Mouse (Mus musculus): ENCODE data around the gene Dnm3.

The Dnm3 gene

GRCm38 (mm10) chr1:162472949-162473348 is 4.9 kb downstream of the Dnm3 start:
- TF ChIP-seq POU5F1 (IDR thresholded peaks at IDR 0.05; ENCODE audit: borderline replicate concordance, low read length) (no peak), NANOG (IDR thresholded peaks at IDR 0.05; ENCODE audit: borderline replicate concordance, low read length) (no peak), CTCF (conservative IDR thresholded peaks at IDR 0.05; ENCODE audit: low read length) (no peak)
- H3K4me3 ChIP-seq (replicated peaks; ENCODE audit: low read length) = no peak overlapping the region
- peaks cover 10% of the 10 kb centered on the region for H3K4me1 ChIP-seq (replicated peaks; ENCODE audit: low read depth, low read length)
- peaks cover 23% of the 10 kb centered on the region for H3K27me3 ChIP-seq (ENCODE audit: insufficient read depth, low read length)
- no peaks in the 10 kb centered on the region for H3K36me3 ChIP-seq (ENCODE audit: insufficient read depth, low read length)
- H3K9me3 ChIP-seq (ENCODE audit: low read length) = no peaks in the 10 kb centered on the region

- H3K27me3 ChIP-seq (ENCODE audit: insufficient read depth, low read length) = peaks cover 7% of the 10 kb centered on the region
These were observed 6.7 kb downstream of the Dnm3 start for GRCm38 (mm10) chr1:162471089-162471488.

GRCm38 (mm10) chr1:162469752-162470280 is 8.0 kb downstream of the Dnm3 start:
- H3K9me3 ChIP-seq (ENCODE audit: low read length) = no peaks in the 10 kb centered on the region
- TF ChIP-seq POU5F1 (IDR thresholded peaks at IDR 0.05; ENCODE audit: borderline replicate concordance, low read length) (no peak), CTCF (conservative IDR thresholded peaks at IDR 0.05; ENCODE audit: low read length) (no peak), NANOG (IDR thresholded peaks at IDR 0.05; ENCODE audit: borderline replicate concordance, low read length) (no peak)
- no peaks in the 10 kb centered on the region for H3K4me1 ChIP-seq (replicated peaks; ENCODE audit: low read depth, low read length)
- peaks cover under 1% of the 10 kb centered on the region; the same call in 1 of the 2 replicates for H3K27me3 ChIP-seq (ENCODE audit: insufficient read depth, low read length)
- no peak overlapping the region for H3K4me3 ChIP-seq (replicated peaks; ENCODE audit: low read length)
- no peaks in the 10 kb centered on the region for H3K36me3 ChIP-seq (ENCODE audit: insufficient read depth, low read length)

More at GRCm38 (mm10) chr1:162471089-162471488, 6.7 kb downstream of the Dnm3 start:
- Histone ChIP-seq H3K36me3 (ENCODE audit: insufficient read depth, low read length) (no peaks in the 10 kb centered on the region), H3K9me3 (ENCODE audit: low read length) (no peaks in the 10 kb centered on the region), H3K4me3 (replicated peaks; ENCODE audit: low read length) (no peak overlapping the region), H3K4me1 (replicated peaks; ENCODE audit: low read depth, low read length) (peaks cover 2% of the 10 kb centered on the region; the same call in 1 of the 2 replicates)
- no peak for TF ChIP-seq CTCF (conservative IDR thresholded peaks at IDR 0.05; ENCODE audit: low read length)
- no peak for TF ChIP-seq POU5F1 (IDR thresholded peaks at IDR 0.05; ENCODE audit: borderline replicate concordance, low read length)
- no peak for TF ChIP-seq NANOG (IDR thresholded peaks at IDR 0.05; ENCODE audit: borderline replicate concordance, low read length)

- no peak for TF ChIP-seq CTCF (conservative IDR thresholded peaks at IDR 0.05; ENCODE audit: low read length)
- TF ChIP-seq NANOG (IDR thresholded peaks at IDR 0.05; ENCODE audit: borderline replicate concordance, low read length) = no peak
- TF ChIP-seq POU5F1 (IDR thresholded peaks at IDR 0.05; ENCODE audit: borderline replicate concordance, low read length) = no peak
- Histone ChIP-seq H3K27me3 (ENCODE audit: insufficient read depth, low read length) (no peaks in the 10 kb centered on the region), H3K4me1 (replicated peaks; ENCODE audit: low read depth, low read length) (no peaks in the 10 kb centered on the region), H3K36me3 (ENCODE audit: insufficient read depth, low read length) (no peaks in the 10 kb centered on the region), H3K4me3 (replicated peaks; ENCODE audit: low read length) (no peak overlapping the region), H3K9me3 (ENCODE audit: low read length) (no peaks in the 10 kb centered on the region)
These were observed 14.2 kb downstream of the Dnm3 start for GRCm38 (mm10) chr1:162463676-162464075.

DNA sequence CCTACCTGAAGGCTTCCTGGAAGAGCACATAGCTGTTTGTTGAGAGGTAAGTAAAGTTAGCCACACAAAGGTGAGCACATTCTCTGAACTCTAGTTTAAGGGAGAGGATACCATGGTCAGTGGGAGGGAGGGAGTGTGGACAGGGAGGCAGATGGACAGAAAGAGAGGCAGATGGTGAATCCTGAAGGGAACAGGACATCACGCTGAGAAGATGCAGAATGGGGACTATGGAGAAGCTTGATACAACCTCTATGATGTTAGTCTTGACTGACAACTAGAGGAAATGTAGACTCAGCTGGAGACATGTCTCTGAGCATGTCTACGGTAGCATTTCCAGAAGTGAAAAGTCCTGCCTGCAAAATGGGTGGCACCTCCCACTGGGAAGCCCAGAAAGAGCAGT is 19.1 kb downstream of the Dnm3 start:
- TF ChIP-seq CTCF (conservative IDR thresholded peaks at IDR 0.05; ENCODE audit: low read length) (no peak), NANOG (IDR thresholded peaks at IDR 0.05; ENCODE audit: borderline replicate concordance, low read length) (no peak), POU5F1 (IDR thresholded peaks at IDR 0.05; ENCODE audit: borderline replicate concordance, low read length) (no peak)
- Histone ChIP-seq H3K27me3 (ENCODE audit: insufficient read depth, low read length) (no peaks in the 10 kb centered on the region), H3K9me3 (ENCODE audit: low read length) (no peaks in the 10 kb centered on the region), H3K36me3 (ENCODE audit: insufficient read depth, low read length) (no peaks in the 10 kb centered on the region), H3K4me3 (replicated peaks; ENCODE audit: low read length) (no peak overlapping the region), H3K4me1 (replicated peaks; ENCODE audit: low read depth, low read length) (no peaks in the 10 kb centered on the region)

- Histone ChIP-seq H3K27me3 (ENCODE audit: insufficient read depth, low read length) (no peaks in the 10 kb centered on the region), H3K9me3 (ENCODE audit: low read length) (no peaks in the 10 kb centered on the region), H3K4me1 (replicated peaks; ENCODE audit: low read depth, low read length) (no peaks in the 10 kb centered on the region), H3K36me3 (ENCODE audit: insufficient read depth, low read length) (no peaks in the 10 kb centered on the region), H3K4me3 (replicated peaks; ENCODE audit: low read length) (no peak overlapping the region)
- TF ChIP-seq POU5F1 (IDR thresholded peaks at IDR 0.05; ENCODE audit: borderline replicate concordance, low read length) = no peak
- no peak for TF ChIP-seq NANOG (IDR thresholded peaks at IDR 0.05; ENCODE audit: borderline replicate concordance, low read length)
- TF ChIP-seq CTCF (conservative IDR thresholded peaks at IDR 0.05; ENCODE audit: low read length) = no peak
These were observed 21.0 kb downstream of the Dnm3 start for GRCm38 (mm10) chr1:162456861-162457260.

DNA sequence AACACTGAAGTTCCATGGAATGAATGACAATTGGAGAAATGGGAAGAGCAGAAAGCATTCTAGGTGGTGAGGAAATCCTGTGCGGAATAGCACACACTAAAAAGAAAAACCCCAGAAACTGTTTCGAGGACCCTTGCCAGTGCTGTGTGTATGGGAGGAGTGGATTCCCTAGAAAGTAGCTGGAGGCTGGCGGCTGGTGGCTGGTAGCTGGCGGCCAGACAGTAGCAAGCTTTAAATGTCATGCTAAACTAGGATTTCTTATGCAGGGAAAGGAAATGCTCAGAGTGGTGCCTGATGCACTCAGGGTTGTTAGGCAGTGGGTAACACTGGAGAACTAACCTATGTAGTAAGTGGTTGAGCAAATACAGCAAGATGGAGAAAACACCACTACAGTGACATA is 21.4 kb downstream of the Dnm3 start:
- no peaks in the 10 kb centered on the region for H3K27me3 ChIP-seq (ENCODE audit: insufficient read depth, low read length)
- no peaks in the 10 kb centered on the region for H3K36me3 ChIP-seq (ENCODE audit: insufficient read depth, low read length)
- H3K9me3 ChIP-seq (ENCODE audit: low read length) = no peaks in the 10 kb centered on the region
- H3K4me3 ChIP-seq (replicated peaks; ENCODE audit: low read length) = no peak overlapping the region
- TF ChIP-seq CTCF (conservative IDR thresholded peaks at IDR 0.05; ENCODE audit: low read length) (no peak), POU5F1 (IDR thresholded peaks at IDR 0.05; ENCODE audit: borderline replicate concordance, low read length) (no peak), NANOG (IDR thresholded peaks at IDR 0.05; ENCODE audit: borderline replicate concordance, low read length) (no peak)
- no peaks in the 10 kb centered on the region for H3K4me1 ChIP-seq (replicated peaks; ENCODE audit: low read depth, low read length)

DNA sequence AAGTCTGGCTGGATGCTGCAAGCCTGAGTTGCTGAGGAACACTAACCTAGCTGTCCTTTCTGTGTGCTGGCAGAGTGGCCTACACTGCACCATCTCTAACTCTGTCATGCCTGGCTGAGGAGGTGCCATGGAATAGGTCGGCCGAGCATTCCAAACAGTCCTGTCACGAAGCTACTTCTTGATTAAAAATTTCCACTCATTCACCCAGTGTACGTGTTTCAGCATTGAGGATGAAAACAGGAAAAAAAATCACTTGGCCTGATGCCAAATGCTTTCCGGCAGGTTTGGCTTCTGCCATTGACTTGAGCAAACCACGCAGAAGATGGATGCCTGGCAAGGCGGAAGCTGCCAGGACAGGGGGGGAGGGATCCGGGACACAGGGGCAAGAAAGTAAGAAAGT is 24.3 kb downstream of the Dnm3 start:
- Histone ChIP-seq H3K36me3 (ENCODE audit: insufficient read depth, low read length) (no peaks in the 10 kb centered on the region), H3K27me3 (ENCODE audit: insufficient read depth, low read length) (no peaks in the 10 kb centered on the region), H3K4me3 (replicated peaks; ENCODE audit: low read length) (no peak overlapping the region), H3K4me1 (replicated peaks; ENCODE audit: low read depth, low read length) (no peaks in the 10 kb centered on the region), H3K9me3 (ENCODE audit: low read length) (no peaks in the 10 kb centered on the region)
- TF ChIP-seq POU5F1 (IDR thresholded peaks at IDR 0.05; ENCODE audit: borderline replicate concordance, low read length) (no peak), CTCF (conservative IDR thresholded peaks at IDR 0.05; ENCODE audit: low read length) (no peak), NANOG (IDR thresholded peaks at IDR 0.05; ENCODE audit: borderline replicate concordance, low read length) (no peak)

DNA sequence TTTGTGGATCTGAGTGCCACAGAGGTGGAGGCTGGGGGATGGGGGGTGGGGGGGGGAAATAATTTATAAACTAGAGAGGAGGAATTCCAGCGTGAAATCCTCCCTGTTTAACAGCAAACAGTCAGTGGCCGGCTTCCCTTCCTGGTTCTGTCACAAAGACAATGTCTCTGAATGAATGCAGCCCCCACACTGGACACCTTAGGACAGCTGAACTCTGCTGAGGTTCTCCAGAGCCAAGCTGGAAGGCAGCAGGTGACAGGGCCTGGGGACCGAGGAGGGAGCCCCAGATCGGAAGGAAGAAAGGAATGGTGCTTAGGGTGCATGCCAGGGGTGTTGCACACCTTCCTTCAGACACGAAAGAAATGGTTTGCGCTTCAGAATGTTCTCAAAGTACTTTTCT is 24.8 kb downstream of the Dnm3 start:
- Histone ChIP-seq H3K27me3 (ENCODE audit: insufficient read depth, low read length) (no peaks in the 10 kb centered on the region), H3K4me1 (replicated peaks; ENCODE audit: low read depth, low read length) (no peaks in the 10 kb centered on the region), H3K4me3 (replicated peaks; ENCODE audit: low read length) (no peak overlapping the region), H3K9me3 (ENCODE audit: low read length) (no peaks in the 10 kb centered on the region), H3K36me3 (ENCODE audit: insufficient read depth, low read length) (no peaks in the 10 kb centered on the region)
- TF ChIP-seq POU5F1 (IDR thresholded peaks at IDR 0.05; ENCODE audit: borderline replicate concordance, low read length) (no peak), CTCF (conservative IDR thresholded peaks at IDR 0.05; ENCODE audit: low read length) (no peak), NANOG (IDR thresholded peaks at IDR 0.05; ENCODE audit: borderline replicate concordance, low read length) (no peak)

All from E14TG2a.4 (cell line).